Mouse (Mus musculus): ENCODE measurements around the gene Tmtc1. TPM values are rescaled to one million over a fixed set of nuclear protein-coding genes. Genes with fewer than 3 reads are reported as not detected.

The Tmtc1 gene
- total RNA-seq, 2 experiments from 2014 or later = 18.7 to 24.0 TPM

DNA sequence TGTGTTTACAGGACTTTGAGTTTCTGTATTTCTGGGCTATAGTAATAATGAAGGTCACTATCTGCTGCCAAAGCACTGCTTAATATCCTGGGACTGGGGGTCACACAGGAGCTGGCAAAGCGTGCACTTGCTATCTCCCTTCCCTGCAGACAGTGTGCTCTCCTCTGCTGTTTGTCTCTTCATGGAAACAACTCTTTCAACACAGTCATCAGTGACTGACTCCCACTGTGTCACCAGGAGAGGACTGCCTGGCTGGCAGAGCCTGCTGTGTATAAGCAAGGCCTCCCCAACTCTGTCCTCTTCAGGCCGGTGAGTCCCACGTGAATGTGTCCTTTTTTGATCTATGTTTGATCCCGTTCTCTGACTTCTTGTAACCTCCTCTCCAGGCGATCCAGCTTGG, 206.7 kb downstream of the Tmtc1 start:
- no peak for DNase-seq

DNA sequence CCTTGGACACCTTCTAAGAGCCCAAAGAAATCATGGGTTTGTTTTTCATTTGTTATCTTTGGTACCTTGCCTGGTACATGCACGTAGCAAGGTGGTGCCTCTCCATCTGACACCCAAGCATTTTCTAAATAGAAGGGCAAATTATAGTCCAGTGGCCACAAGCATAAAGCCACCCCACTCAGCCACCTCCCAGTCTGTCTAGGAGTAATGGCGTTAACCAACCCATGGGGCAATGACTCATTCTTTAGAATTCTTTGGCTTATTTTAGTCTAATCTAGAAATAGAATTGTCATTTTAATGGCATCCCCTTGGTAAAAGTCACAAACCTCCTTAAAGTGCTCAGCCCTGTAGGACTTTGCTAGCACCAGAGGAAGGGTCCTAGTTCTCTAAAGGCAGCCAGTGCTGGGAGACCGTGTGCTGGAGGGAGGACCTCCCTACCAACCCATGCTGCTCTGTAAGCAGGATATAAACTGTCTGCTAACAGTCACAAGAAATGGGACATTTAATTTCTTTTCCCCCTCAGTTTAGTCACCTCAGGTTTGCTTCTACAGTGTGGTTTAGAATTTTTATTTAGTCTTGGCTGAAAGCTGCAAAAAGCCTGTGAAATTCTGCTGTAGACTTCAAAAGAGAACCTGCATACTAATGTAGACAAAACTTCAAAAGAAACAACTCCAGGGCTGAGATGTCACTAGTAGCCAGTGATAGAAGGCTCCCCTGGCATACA, 209.9 kb downstream of the Tmtc1 start:
- no peak for DNase-seq

DNA sequence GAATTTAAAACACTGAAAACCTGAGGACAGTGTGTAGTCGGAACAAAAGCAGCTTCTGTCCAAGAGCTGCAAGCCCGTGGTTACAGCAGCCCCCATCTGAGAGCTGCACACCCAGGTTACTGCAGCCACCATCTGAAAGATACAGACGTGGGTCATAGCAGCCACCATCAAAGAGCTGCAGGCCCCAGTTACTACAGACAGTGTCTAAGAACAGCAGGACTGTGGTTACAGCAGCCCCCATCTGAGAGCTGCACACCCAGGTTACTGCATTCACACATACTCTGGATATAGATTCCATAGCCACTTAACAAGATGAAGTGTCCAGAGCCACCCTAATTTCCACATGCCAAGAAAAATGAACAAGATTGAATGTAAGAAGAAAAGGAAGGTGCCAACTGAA, 216.6 kb downstream of the Tmtc1 start:
- DNase-seq = no peak

DNA sequence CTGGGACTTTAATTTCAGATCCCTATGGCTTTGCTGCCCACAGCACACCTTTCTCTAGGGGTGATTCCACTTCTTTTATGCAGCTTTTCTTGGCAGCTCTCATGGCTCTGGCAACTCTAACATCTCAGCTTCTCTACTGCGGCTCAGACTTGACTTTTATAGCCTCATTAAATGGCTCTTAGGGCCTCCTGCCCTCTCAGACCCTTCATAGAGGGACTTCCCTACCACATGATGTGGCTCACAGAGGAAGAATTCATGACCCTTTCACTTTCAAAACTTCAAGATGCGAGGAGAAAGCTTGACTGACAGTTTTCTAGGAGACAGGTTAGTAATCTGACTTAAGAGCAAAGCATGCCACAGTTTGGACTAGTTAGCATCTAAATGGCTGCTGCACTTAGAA, 221.5 kb downstream of the Tmtc1 start:
- DNase-seq = no peak

DNA sequence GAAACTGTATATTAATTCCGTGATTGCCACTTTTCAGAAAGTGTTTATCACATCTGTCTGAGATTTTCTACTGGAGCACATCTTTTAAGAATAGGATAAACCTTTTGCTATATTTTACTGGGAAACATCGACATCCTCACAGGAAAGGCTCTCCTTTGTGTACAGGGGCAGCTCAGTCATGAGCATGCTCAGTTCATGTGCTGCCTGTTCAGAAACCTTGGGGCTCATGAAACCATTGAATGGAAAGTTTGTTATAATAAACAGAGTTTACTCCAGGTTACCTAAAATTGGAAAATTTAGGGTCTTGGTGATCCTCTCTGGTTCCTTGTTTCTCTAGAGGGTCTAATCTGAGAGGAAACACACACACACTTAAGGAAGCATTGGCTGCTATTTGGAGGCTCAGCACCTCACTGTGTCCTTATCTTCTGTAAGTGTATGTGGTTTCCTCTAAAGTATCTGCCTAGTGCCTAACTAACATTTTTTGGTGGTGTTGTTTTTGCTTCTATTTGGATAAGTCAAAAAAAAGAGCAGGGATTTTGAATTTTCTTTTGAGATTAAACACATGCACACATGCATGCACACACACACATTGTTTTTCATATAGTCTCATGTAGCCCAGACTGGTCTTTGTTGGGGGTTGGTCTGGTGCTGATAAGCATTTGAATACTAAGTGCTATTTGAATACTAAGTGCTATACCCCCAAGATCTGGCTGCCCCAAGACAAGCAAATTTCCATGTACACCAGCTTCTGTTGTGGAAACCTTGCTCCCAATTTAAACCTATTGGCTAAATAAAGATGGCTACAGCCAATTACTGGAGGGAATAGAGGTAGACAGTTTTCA, 225.7 kb downstream of the Tmtc1 start:
- DNase-seq = no peak

DNA sequence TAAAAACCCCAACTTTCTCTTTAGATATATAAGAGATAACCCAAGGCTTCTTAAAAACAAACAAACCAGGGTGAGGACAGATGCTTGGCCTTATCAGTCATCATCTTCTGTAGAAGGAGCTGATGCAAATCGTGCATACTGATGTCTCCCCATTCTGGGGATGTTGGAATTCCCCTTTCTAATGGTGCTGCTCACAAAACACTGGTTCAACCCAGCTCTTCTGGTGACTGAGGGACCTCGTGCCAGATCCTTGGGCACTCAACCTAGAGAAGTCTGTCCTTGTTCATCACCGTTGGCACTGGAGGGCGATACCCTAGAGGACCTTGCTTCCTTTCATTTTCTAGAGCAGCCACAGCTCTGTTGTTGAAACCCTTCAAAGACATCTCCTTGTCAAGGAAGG, 227.4 kb downstream of the Tmtc1 start:
- no peak for DNase-seq

DNA sequence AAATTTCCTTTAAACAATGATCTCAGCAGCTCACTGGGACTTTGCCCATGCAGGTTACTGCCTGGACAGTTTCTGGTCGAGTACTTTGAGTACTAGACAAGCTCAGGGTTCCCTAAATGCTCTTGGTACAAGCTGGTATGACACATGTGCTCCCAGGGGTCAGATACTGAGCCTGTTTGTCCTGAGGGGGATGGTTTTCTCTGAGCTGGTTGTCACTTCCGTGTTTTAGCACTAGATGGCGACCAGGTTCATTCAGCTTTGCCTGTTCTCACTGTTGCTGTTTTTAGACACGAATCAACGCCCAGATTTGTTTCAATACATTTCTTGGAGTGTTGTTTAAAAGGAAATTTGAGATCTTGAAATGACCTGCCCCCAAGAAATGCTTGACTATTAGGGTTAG, 229.4 kb downstream of the Tmtc1 start:
- peak; percentile 62 for DNase-seq

DNA sequence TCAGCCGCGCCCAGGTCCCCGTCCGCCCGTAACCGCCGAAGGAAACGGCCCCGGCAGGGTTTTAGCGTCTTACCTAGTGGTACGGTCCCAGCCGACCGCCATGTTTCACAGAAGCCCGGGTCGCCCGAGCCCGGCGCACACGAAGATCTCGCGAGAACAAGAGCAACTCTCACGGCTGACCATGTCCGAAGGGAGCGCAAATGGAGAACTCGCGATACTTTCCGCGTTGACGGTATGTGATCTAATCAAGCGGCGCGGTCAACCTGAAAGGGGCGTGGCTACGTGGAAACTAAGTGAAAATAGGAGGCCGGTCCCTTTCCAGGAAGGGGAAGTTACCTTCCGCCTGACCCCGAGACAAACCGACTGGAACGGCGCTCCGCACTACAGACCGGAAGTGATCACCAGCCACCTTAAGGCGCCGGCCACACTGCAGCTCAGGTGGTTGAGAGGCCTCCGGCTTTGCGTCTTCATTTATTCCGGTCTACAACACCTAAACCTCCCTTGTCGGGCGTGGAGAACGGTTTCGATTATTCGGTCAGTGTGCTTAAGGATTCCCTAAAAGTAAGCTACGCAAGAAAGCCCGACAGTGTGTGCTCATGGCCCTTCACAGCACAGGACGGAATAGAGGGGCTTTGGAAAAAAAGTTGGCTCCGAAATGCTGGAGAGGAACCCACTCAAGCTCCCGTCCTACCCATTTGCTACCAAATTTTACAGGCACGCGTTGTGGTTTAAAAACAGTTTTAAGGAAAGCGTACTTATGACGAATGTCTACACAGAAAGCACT, 232.1 kb downstream of the Tmtc1 start, which contains the start of gene Ergic2:
Ergic2 (minus strand) TSS at position 478 of the 784 bp plus-strand sequence.
- peak; percentile 97 for DNase-seq

DNA sequence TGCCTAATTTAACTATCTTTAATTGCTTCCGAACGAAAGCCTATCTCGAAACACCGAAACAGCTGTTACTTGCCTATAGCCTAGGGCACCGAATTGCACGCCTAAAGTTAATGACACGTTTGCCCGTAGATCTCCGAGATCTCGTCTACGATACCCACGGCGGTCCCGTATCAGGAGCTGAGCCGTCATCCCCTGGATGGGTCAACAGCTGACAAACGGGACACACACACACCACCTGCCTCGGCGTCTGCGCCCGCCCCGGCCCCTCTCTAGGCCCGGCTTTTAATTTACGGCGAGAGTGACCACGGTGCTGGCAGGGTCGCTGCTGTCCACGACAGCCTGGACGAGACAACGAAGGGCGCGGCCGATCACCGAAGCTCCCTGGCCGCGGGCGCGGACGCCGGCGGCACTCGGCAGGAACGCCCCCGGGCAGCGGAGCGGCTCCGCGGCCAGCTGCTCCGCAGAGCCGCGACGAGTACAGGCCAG, 232.8 kb downstream of the Tmtc1 start:
- no peak for DNase-seq

DNA sequence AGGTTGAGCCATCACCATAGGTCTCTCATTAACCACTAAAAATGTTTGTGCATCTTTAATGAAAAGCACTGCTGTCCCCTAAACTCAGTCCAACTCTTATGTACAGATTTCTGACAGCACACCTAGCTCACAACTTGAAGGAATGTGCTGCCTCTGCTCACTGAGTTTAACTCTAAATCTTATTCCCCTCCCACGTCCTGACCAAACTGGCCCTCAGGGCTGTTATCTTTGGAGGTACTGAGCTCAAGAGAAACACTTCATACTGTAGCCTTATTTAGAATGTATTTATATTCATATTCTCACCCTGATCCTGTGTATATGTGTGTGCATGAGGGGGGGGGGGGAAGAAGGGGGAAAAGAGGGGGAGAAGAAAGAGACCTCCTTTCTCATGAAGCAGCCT, 236.7 kb downstream of the Tmtc1 start:
- DNase-seq = no peak

DNA sequence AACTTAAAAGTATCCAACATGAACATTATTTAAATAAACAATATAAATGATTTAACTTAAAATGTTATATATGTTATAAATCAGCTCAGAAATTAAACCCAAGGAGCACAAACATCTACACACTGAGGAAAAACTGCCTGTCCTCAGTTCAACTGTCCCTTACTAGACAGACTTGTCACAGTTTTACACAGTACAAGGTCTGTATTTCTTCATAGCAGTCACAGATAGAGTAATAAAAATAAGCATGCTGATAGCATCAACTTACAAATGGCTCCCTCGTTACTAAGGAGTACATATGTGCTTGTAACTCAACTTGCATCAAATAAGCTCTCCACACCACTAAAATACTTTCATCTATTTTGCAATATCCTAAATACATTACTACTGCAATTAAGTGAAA, 239.1 kb downstream of the Tmtc1 start:
- no peak for DNase-seq

DNA sequence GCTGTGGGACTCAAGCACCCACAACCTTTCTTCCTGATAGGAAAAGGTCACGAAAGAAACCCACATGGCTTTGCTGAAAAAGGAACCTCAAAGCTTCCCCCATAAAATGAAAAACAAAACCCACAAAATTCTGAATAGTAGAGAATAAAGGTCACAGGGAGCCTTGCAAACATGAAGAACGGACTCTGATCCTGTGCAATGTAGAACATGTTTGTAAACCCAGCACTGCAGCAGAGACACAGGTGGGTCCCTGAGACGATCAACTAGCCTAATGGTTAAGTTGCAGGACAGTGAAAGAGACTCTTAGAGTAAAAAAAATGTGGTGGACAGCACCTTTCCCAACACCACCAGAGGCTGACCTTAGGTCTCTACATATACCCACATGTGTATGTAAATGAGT, 244.5 kb downstream of the Tmtc1 start:
- DNase-seq = no peak

DNA sequence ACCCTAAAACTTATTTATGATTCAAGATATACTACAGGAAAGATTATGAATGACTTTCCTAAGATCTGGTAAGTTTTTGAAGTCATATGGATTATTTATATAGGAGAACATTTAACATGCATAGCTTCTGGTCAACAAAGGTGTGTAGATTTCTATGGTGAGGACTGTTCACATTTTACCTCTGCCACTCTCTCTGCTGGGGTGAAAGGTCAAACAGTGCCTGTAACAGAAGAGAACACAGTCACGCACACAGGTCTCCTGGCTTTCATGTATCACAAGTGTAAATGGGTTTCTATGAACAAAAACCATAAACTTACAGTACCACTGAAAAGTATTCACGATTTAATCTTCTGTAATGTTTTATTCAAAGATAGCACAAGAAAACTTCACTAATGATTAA, 245.0 kb downstream of the Tmtc1 start:
- DNase-seq = no peak

DNA sequence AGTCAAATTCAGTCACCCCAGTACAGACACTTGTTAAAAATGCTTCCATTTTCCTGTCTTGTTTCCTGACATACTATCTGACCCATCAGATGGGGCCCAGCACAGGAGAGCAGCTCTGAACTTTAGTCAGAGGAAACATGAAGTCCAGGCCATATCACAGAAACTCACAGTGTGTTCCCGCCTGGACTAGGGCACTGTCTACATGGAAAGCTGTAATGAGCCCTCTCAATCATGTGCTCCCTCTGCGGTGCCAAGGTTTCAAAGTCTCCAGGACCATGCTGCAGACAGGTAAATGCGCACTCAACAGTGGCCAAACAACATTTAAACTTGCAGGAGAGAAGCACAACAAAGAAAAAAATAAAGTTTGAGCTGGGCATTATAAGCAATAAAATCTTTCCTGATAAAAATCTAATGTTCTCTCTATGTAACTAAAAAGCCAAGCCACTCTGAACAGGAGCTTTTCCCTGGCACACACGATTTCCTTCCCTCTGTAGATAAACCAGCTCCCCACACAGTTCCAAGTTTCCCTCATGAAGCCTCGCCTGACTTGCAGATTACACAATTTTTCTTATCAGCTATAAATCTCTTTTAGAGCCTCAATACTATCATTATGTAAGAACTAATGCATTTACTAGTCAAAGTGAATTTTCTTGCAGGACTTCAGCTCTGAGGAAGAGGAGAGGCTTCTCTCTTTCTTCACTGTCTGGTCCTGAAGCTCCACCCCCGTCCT, 250.1 kb downstream of the Tmtc1 start:
- no peak for DNase-seq

DNA sequence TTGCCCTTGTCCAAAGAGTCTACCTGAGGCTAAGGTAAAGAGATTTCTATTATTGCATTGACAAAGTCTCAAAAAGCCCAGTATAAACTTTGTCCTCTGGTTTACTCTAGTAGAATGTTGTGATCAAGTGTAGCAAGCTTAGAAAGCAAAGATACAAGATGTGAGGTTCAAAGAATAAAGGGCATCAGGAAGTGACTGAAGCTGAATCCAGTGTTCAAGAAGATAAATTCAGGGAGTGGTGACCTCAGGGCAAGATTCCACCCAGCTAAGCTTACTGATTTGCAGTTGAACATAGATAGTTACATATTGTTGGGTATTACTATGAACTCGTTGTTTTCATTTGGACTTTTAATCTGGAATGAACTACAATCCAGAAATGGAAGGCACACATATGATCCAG, 258.5 kb downstream of the Tmtc1 start:
- DNase-seq = no peak

Other genes starting within 250 kb of the Tmtc1 start
- 10 to 100 TPM; 79.9 to 81.0 TPM for gene Ergic2, start 232.0 kb downstream of the Tmtc1 start, total RNA-seq (2021)

All from heart, postnatal 4 days (tissue).